Mouse (Mus musculus) MEL-GATA-1-ER (cell line): Measurements from ENCODE around the gene Ptx4.
"Not testable (repeated sequence)": the region's sequence is repeated elsewhere in the genome, so short reads cannot be mapped to it uniquely, and the experiment has no call there.

Source experiments
- DNase-seq: peaks from one replicate; pipeline ENCODE4 v3.0.0-alpha.2; 2012; ENCODE audit warnings: low read depth; ENCODE audit errors: extremely low read depth

Gene Ptx4

DNA sequence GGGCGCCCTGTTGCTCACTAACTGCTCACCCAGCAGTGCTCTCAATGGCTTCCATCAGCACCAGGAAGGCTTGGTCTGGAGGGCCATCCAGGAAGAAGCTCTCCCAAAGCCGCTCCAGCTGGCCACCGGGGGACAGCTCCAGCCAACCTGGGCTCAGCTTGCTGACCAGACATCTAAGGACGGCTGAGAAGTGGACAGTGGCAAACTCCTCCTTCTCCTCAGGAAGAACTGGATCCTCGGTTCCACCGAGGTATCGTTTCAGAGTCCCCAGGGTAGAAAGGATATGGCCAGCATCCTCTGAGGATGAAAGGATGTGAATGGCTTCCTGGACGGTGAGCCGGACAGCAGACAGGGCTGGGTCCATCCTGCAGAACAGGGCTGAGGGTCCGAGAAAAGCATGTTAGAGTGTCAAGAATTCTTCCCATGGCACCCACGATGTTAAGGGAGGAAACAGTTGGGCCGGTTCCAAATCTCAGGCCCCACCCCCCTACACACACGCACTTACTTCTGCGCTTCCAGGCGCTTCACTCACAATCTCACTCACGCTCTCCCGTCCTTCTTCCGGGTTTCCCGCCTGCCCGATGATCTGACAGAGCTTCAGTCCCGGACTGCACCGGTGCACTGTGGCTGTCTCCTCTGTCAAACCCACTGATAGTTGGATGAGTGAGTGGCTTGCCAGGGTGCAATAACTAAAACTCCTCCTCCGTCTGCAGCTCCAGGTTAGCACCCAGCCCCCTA, 5.5 kb upstream of the Ptx4 start:
- peak; percentile 60 for DNase-seq

- peak; percentile 81 for DNase-seq
Measured at GRCm38 (mm10) chr17:25115664-25116432, 4.7 kb upstream of the Ptx4 start, which contains the start of gene Telo2. Gene Telo2, minus strand, starts transcription at chr17:25115967.

DNA sequence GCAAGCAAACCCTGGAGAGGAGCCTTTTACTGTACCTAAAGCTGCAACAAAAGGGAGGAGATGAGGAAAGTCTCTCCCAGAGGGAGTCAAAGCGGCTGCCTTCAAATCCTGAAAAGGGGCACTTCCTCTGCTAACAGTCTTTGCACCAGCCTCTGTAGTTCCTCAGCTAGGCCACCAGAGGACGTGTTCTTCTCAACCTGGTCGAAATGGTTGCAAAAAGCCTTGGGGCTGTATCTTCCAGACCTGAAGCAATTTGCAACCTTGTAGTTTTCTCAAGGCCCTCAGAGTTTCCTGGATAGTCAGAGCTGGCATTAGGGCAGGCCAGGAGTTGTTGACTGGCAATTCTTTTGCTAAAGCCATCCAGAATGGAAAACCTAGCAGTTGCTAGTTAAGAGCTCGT, 3.3 kb upstream of the Ptx4 start:
- peak; percentile 60 for DNase-seq

- DNase-seq = no peak
Measured at GRCm38 (mm10) chr17:25123979-25124378, 3.4 kb downstream of the Ptx4 start.

DNA sequence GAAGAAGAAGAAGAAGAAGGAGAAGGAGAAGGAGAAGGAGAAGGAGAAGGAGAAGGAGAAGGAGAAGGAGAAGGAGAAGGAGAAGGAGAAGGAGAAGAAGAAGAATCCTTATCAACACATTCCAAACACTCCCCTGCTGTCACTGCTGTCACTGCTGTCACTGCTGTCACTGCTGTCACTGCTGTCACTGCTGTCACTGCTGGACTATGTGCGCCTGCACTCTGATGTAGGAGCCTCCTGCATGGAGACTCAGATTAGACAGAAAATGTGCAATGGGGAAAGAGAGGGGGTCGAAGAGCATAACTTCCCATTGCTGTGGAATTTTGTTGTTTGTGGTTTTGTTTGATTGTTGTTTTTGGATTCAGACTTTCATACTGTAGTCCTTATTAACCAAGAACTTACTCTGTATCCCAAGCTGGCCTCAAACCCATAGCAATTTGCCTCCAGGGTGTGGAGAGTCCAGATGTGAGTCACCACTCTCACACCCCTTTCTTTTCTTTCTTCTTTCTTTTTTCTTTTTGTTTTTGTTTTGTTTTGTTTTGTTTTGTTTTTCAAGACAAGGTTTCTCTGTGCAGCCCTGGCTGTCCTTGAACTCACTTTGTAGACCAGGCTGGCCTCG, 5.0 kb downstream of the Ptx4 start:
- DNase-seq = not testable (repeated sequence)

GRCm38 (mm10) chr17:25127079-25127478, 6.5 kb downstream of the Ptx4 start:
- DNase-seq = no peak

DNA sequence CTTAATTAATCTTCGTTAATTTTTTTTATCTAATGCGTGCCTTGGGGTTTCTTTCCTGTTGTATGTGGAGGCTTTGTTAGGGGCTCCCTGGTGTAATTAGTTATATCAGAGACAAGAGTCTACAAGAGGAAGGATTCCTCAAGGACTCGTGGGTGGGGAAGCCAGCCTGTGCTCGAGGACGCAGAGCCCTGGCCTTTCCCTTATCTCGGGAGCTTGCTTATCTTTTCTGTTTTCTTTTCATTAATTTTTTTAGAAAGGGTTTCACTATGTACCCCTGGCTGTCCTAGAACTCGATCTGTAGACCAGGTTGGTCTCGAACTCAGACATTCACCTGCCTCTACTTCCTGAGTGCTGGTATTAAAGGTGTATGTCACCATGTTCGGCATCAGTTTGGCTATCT, 7.1 kb downstream of the Ptx4 start:
- DNase-seq = no peak

GRCm38 (mm10) chr17:25130060-25130459, 9.5 kb downstream of the Ptx4 start:
- no peak for DNase-seq

- DNase-seq = peak; percentile 67
Measured at GRCm38 (mm10) chr17:25133275-25133698, 12.7 kb downstream of the Ptx4 start, which contains the start of gene Clcn7. Gene Clcn7, plus strand, starts transcription at chr17:25133391.

- DNase-seq = no peak
Measured at GRCm38 (mm10) chr17:25135622-25136021, 15.1 kb downstream of the Ptx4 start.

DNA sequence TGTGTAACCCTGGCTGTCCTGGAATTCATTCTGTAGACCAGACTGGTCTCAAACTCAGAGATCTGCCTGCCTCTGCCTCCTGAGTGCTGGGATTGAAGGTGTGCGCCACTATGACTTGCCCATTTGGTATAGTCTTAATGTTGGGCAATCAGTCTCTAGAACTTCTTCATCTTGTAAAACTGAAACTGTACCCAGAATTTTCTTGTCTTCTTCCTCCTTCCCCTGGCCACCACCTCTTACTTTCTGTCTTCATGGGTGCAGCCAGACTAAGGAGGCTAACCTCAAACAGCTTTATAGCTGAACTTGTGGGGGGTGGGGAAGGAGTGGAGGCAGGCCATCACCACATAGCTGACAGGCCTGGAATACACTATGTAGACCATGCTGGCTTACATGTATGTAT, 18.2 kb downstream of the Ptx4 start:
- no peak for DNase-seq

DNA sequence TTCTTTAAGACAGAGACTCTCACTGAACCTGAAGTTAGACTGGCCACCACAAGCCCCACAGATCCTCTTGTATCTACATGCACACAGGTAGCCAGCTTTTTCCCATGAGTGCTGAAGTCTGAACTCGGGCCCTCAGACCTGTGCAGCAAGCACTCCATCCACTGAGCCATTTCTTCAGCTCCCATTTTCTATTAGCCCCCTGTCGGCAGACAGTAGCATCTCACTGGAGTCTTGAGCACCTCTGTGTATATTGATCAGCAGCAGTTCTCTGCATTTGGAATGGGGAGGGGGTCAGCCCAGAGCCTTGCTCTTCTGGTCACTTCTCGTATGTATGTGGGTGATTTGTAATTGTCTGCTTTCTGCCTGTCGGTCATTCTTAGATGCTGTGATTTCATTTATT, 19.4 kb downstream of the Ptx4 start:
- no peak for DNase-seq

GRCm38 (mm10) chr17:25162161-25162560, 41.6 kb downstream of the Ptx4 start, which contains the start of gene Ccdc154:
Gene Ccdc154, plus strand, starts transcription at chr17:25162461.
- no peak for DNase-seq

- DNase-seq = no peak
Measured at GRCm38 (mm10) chr17:25163387-25163786, 42.8 kb downstream of the Ptx4 start.

DNA sequence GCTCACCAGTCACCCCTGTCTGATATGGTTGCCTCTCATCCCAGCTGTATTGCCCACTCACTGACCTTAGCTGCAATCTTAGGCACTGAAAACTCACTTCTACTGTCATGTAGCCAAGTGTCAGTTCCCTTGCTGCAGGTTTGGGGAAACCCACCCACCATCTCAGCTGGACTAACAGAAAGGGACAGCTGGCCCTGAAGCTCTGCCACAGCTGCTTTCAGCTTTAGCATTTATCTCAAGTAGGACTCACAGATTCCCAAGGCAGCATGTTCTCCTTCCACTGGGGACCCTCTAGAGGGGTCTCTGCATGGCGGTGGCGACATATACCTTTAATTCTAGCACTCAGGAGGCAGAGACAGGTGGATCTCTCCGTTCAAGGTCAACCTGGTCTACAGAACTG, 44.2 kb downstream of the Ptx4 start:
- no peak for DNase-seq

DNA sequence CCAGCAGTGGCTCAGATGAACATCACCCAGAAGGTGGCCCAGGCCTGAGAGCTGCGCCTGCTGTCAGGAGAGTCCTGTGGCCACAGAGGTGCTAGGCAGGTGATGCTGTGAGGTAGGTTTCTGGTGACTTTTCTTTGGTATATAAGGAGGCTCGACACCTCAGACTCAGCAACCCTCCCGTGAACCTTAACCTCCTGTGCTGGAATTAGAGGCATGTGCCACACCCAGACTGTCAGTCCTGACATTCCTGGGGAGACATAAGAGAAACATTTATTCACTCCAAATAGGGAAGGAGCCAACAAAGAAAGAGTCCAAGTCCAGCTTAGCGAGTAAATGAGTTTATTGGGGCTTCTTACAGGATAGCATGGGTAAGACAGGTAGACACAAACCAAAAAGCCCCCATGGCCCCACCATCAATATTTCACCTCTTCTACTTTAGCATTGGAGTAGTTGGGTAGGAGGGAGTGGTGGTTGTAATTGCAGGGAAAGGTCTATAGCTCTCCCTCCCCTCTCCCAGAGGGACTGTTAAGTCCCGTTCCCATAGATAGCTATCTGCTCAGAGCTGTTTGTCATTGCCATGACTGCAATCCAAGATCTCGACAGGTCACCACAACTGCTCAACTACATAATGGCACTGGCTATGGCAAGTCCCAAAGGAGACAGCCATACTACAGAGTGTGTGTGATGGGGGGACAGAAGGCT, 45.6 kb downstream of the Ptx4 start:
- no peak for DNase-seq

DNA sequence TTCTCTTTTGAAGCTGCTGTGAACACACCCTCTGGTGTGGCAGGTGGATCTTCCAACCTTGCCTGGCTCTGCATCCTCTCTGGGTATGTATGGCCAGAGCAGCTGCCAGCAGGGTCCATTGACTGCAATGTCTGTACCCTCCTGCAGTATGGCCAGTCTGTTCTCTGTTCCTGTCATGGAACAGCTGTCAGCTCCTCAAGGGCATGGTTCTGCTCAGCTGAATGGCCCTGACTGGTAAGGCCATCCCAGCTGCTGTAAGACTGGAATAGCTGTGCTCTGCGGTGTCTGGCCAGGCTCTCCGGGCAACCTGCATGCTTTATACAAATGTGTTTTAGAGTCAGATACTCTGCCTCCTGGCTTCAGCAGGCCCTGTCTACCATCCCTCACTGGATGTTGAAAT, 49.1 kb downstream of the Ptx4 start:
- no peak for DNase-seq

- no peak for DNase-seq
Measured at GRCm38 (mm10) chr17:25172558-25172957, 52.0 kb downstream of the Ptx4 start.
